Mouse (Mus musculus) left cerebral cortex, adult 2 months (tissue): ENCODE data around the gene Spata13. TPM values are rescaled to one million over a fixed set of nuclear protein-coding genes. Genes with fewer than 3 reads are reported as not detected.

Experiments
- DNase-seq, 2 experiments: peaks; one replicate each; pipeline ENCODE4 v3.0.0; 2021 to 2022; ENCODE audit warnings: low spot score in 2 of 2, mixed read lengths in 1 of 2; ENCODE audit errors: extremely low spot score in 1 of 2
- H3K27ac ChIP-seq: fragments of 200-600 bp; 2 replicates; pipeline ENCODE4 v1.8.1; 2022
- H3K4me3 ChIP-seq: fragments of 200-600 bp; 2 replicates; pipeline ENCODE4 v1.8.1; 2022
- CTCF ChIP-seq: fragments of 200-600 bp; IDR thresholded peaks from 2 replicates; pipeline ENCODE4 v1.8.1; 2022; ENCODE audit warnings: antibody characterized with exemption, mild to moderate bottlenecking, moderate library complexity
- intact Hi-C: fragments of 180-260 bp; cut with DNase I; formaldehyde crosslinking; loops from one replicate; pipeline ENCODE4 v1.15.1; 2025
- total RNA-seq, 2 experiments: library from RNA; stranded (reverse); gene quantifications; 2 replicates each; pipeline ENCODE4 v1.2.3; 2021

The Spata13 gene
- total RNA-seq, 2 experiments from 2014 or later = 15.4 to 23.7 TPM

DNA sequence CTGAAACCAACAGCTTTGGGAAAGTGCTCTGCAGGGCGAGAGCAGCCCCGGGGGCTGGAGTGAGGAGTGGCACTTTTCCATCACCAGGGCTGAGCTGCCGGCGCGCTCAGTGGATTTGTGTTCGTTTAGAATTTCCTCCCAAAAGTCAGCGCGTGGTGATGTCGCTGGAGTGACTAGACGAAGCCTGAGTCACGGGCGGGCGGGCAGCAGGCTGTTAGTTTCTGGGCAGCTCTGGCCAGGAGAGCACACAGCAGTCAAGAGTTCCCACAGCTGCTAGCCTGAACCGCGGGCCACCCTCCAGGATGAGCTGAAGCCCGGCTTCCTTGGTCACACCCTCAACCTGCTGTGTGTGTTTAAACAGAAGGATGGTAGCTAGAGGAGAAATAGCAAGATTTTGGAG, 99.0 kb downstream of the Spata13 start:
- TF ChIP-seq CTCF = no peak
- H3K4me3 ChIP-seq = peak overlapping the region; percentile 18; the same call in 1 of the 2 replicates
- intact Hi-C loops = no loop called here
- H3K27ac ChIP-seq = 0 out of 2 replicates have a peak overlapping the region, but pooled peaks have one; percentile 44
- DNase-seq = peak; percentile 28 to 52

DNA sequence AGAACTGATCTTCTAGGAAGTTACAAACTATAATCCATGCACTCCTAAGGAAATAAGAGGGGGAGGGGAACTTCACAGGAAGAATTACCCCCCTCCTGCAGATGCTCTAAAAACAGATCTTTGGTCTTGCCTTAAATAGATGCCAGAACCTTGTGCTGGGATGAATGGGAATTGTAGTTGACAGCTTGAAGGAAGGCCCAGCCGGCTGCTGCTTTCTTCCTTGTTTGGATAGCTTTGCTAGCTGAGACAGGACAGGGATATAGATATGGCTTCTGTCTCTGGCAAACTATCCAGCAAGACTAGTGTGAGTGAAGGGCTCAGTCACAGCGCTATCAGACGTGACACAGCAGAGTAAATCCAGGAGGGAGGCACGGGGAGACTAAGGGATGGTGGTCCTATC, 99.9 kb downstream of the Spata13 start:
- H3K4me3 ChIP-seq = no peak overlapping the region; the same call in 1 of the 2 replicates
- intact Hi-C loops = no loop called here
- no peak for TF ChIP-seq CTCF
- no peak for DNase-seq
- no peak overlapping the region for H3K27ac ChIP-seq

DNA sequence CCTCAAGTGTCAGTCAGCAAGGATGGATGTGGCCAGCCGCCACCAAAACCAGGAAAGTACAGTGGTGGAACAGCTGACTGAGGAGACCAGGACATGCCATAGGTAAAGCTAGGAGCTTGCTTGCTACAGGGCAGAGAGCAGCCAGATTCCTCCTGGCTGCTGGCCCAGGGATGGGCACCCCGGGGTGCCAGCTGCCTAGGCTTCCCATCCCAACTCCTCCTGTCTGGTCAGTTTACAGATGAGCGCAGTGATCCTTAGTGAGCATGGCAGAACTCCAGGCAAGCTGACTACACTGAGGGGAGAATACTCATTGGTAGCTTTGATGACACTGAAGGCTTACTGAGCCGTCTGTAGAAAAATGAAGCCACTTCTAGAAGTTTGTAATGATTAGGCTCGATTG, 101.4 kb downstream of the Spata13 start:
- no peak overlapping the region for H3K27ac ChIP-seq
- intact Hi-C loops = no loop called here
- TF ChIP-seq CTCF = no peak

DNA sequence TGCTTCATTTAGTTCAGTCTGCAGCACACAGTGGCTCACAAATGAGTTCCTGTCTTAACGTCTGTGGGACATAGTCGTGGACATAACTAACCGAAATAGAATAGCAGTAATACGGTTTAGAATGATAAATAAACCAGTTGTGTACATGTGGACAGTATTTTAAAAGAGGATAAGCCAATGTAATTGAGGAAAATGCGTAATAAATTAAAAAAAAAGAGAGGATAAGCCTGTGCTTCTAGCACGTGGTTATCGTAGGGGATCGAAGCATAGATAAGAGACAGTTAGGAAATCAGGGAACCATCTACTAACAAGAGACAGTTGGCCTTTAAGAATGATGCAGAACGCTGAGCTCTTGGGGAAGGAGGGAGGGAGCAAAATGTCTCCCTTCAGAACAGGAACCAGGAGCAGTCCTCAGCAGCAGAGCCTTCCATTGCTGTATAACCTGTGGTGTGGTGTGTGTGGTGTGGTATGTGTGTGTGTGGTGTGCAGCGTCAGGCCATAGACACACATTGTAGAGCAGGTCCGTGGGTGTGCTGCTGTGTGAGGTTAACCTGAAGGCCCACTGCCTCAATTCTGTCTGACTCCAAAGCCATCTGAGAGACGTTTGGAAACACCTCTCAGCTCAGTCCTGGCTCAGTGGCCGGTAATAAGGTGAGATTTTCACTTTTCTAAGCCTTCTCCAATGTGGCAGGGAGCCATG, 102.2 kb downstream of the Spata13 start:
- no peak for DNase-seq
- intact Hi-C loops = no loop called here
- TF ChIP-seq CTCF = no peak
- H3K27ac ChIP-seq = no peak overlapping the region; the same call in 1 of the 2 replicates
- no peak overlapping the region for H3K4me3 ChIP-seq

More for the DNA sequence above, 101.4 kb downstream of the Spata13 start:
- DNase-seq = no peak
- no peak overlapping the region for H3K4me3 ChIP-seq

DNA sequence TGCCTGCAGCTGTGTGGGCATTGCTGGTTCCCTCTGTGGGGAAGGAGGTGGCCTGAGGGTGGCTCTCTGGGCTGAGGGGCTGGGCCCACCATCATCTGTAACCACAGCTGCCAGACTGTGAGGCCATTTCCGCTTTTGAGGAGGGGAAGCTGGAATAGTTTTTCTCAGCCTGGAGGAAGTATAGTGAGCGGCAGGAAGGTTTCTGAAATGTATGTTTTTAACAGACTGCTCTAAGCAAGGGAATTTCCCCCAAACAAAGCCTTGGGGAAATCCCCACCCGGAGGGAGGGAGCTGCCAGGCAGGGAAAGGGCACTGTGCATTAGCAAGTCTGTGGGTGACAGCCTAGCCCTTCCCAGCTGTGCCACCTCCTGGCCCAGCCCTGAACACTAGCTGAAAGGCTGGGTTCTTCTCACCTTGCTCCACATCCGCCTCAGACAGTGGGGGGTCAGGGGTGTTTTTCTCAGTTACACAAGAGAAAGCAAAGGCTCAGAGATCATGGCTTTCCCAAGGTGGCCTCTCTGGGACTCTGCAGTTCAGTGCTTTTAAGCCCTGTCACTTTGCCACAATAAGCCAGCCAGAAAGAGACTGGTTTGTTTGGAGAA, 102.9 kb downstream of the Spata13 start:
- TF ChIP-seq CTCF = no peak
- intact Hi-C loops = no loop called here
- Histone ChIP-seq H3K4me3 (no peak overlapping the region), H3K27ac (peak overlapping the region; percentile 44; the same call in 1 of the 2 replicates)
- no peak for DNase-seq

DNA sequence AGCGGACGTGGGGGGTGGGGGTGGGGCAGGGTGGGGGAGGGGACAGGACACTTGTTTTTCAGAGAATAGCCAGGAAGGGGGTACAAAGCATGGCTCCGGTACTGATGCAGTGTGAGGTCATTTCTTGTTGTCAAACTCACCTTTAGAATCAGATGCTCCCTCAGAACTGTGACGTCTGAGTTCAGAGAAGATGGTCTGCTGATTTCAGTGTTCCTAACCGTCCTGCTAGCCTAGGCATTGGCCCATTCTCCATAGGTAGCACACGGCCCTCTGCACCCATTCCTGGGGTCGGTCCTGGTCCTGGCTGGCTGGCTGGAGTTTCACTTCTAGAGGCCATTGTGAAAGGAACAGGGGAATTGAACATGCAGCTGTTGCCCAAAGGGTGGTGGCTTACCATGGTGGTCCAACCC, 103.4 kb downstream of the Spata13 start:
- Histone ChIP-seq H3K4me3 (no peak overlapping the region), H3K27ac (peak overlapping the region; percentile 28; the same call in 1 of the 2 replicates)
- no peak for TF ChIP-seq CTCF
- no peak for DNase-seq
- intact Hi-C loops = no loop called here

DNA sequence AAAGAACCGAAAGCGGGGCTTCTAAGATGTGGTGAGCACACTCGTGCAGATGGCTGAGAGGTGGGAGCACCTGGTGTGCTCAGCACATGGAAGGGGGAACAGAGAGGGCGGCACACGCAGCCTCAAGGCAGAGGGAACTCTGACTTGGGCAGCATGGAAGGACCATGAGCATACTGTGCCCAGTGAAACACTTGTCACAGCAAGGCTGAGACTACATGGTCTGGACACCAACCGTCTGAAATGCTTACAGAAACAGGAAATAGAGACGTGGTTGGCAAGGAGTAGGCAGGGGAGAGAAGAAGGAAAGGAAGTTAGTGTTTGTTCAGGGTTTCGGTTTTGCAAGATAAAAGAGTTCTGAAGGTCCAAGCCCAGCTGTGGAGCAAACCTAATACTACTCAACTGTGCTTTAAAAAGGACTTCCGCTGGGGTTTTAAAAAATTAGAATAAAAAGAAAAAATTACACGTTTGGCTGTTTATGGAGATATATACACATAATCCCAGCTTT, 104.7 kb downstream of the Spata13 start:
- no peak for TF ChIP-seq CTCF
- DNase-seq = no peak
- intact Hi-C loops = no loop called here
- Histone ChIP-seq H3K4me3 (no peak overlapping the region), H3K27ac (0 out of 2 replicates have a peak overlapping the region, but pooled peaks have one; percentile 28)

DNA sequence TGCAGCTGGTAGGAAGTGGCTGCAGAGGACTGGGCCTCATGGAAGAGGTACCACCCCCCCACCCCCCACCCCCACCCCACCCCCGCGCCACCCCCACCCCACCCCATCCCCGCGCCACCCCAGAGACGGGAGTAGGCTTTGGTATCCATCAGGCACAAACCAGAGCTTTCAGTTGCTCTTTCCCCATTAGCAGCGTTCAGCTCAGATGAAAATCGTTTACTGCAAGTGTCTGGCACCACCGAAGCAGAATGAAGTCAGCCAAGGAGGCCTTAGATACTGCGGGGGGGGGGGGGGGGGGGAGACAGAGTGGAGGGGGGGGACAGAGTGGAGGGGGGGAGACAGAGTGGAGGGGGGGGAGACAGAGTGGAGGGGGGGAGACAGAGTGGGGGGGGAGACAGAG, 105.4 kb downstream of the Spata13 start:
- intact Hi-C loops = no loop called here
- no peak for TF ChIP-seq CTCF
- Histone ChIP-seq H3K27ac (no peak overlapping the region), H3K4me3 (no peak overlapping the region)
- no peak for DNase-seq

DNA sequence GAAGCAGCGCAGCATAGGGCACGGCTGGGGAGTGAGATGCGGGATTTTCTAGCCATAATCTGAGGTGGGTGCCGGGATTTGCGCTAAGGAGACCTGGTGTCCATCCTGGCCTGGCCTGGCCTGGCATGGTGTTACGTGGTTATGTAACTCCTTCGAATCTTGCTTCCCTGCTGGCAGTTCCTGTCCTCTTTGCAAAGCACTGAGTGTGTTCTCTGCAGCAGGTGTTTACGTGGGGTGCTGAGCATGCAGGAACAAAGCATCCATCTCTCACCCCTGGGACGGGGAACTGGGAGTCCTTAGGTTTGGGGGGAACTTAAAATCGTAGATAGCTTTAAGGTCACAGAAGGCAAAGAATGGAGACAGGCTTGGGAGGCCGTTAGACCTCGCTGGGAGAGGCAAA, 105.8 kb downstream of the Spata13 start:
- no peak for DNase-seq
- no peak overlapping the region for H3K27ac ChIP-seq
- intact Hi-C loops = no loop called here
- no peak overlapping the region for H3K4me3 ChIP-seq
- no peak for TF ChIP-seq CTCF

DNA sequence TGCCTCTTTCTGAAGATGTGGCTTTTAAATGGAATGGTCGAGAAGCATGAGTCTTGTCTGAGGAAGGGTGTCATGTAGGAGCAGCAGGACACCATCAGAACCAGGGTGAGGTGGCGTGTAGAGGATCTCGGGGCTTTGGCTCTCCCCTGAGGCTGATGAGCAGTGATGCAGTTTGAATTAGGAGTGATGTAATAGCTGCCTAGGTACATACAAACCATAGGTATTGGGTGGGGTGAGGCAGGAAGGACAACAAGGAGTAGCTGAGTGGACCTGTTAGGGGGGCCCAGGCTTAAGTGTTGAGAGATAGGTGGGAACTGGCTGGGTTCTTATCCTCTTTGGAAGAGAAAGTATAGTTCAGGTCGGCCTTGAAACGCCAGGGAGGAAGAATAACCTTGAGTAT, 106.7 kb downstream of the Spata13 start:
- no peak for DNase-seq
- intact Hi-C loops = no loop called here
- no peak for TF ChIP-seq CTCF
- no peak overlapping the region for H3K27ac ChIP-seq
- H3K4me3 ChIP-seq = no peak overlapping the region

DNA sequence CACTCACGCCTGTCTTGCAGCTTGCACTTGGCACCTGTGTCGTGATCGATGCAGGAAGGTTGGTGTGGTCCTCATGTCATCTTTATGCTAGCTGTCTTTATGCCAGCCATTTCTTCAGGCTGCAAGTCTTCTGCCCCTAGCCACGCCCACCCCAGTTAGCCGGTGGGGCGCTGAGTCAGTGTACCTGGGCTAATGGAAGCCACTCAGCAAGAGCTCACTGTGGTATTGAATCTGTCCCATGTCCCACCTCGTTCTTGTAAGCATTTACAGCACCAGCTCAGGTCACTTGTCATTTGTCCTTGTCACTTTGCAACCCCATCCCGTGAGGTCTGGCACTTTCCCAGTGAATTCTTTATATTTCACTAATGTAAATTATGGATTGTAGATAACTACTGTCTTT, 107.2 kb downstream of the Spata13 start:
- TF ChIP-seq CTCF = no peak
- intact Hi-C loops = no loop called here
- H3K27ac ChIP-seq = no peak overlapping the region
- H3K4me3 ChIP-seq = no peak overlapping the region
- DNase-seq = no peak

DNA sequence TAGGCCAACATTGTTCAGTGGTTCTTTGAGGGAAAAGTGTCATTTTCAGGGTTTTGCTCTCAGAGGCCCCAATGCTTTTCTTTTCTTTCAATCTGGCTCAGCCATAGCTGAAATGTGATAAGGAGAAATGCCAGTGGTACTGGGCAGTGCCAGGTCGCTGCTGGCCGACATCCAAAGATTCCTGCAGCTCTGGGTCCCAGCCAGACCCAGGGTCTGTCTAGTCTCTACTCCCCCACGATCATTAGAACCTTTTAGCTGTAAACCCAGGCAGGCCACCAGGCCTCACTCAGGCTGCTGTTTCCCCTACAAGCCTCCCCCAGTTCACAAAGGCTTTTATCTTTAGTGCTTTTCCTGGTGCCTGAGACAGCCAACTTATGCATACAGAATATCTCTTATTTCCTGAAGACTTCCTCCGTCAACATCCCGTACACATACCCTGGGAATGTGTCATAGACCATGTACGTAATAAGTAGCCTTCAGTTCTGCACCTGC, 107.7 kb downstream of the Spata13 start:
- TF ChIP-seq CTCF = no peak
- no peak overlapping the region for H3K4me3 ChIP-seq
- no peak overlapping the region for H3K27ac ChIP-seq
- no peak for DNase-seq
- intact Hi-C loops = no loop called here

DNA sequence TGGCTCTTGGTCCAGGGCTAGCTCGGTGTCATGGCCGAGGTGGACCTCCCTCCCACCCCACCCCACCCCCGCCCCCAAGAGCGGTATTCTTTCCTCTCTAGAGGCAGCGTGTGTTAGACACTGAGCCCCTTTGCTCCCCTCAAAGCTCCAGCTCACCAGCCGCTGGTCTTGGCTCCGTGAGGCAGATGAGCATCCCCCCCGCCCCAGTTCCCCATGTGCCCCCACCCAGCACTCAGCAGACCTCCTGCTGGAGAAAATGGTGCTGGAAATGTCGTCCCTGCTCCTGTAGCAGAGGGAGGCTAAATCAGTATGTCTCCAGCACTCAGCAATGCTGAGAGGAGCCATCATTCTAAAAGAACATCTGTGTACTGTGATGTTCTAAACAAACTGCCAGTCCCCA, 109.9 kb downstream of the Spata13 start:
- intact Hi-C loops = no loop called here
- no peak for DNase-seq
- no peak overlapping the region for H3K4me3 ChIP-seq
- no peak overlapping the region for H3K27ac ChIP-seq
- TF ChIP-seq CTCF = no peak
